Mouse (Mus musculus) liver, adult 2 months (tissue): ENCODE measurements around the gene Rpl23. TPM values are rescaled to one million over a fixed set of nuclear protein-coding genes. Genes with fewer than 3 reads are reported as not detected.

Source experiments
- DNase-seq: peaks from one replicate; pipeline ENCODE4 v3.0.0-alpha.2; 2011; ENCODE audit warnings: low read depth, low spot score; ENCODE audit errors: extremely low read depth
- H3K27ac ChIP-seq: fragments of 200-500 bp; replicated peaks from 2 replicates; pipeline ENCODE4 v1.5.1; 2012; ENCODE audit warnings: low read depth, mild to moderate bottlenecking, control low read depth, inconsistent platforms, low read length; ENCODE audit not compliant: insufficient read depth
- H3K27me3 ChIP-seq: fragments of 200-500 bp; 2 replicates; pipeline ENCODE4 v1.6.1; 2012; ENCODE audit warnings: mild to moderate bottlenecking, moderate library complexity, low read length, inconsistent platforms; ENCODE audit not compliant: control insufficient read depth, insufficient read depth
- H3K36me3 ChIP-seq: fragments of 200-500 bp; 2 replicates; pipeline ENCODE4 v1.6.1; 2012; ENCODE audit warnings: low read length, inconsistent platforms; ENCODE audit not compliant: control insufficient read depth, insufficient read depth
- H3K4me1 ChIP-seq: fragments of 200-500 bp; 2 replicates; pipeline ENCODE4 v1.6.1; 2011; ENCODE audit warnings: low read length; ENCODE audit not compliant: control insufficient read depth, insufficient read depth
- H3K4me3 ChIP-seq: fragments of 200-500 bp; 2 replicates; pipeline ENCODE4 v1.5.1; 2011; ENCODE audit warnings: low read depth, mild to moderate bottlenecking, control low read depth, low read length, moderate library complexity; ENCODE audit not compliant: insufficient read depth
- H3K79me2 ChIP-seq: fragments of 200-500 bp; 2 replicates; pipeline ENCODE4 v1.6.1; 2012; ENCODE audit warnings: inconsistent platforms, mild to moderate bottlenecking, low read length, moderate library complexity; ENCODE audit not compliant: control insufficient read depth, insufficient read depth
- H3K9ac ChIP-seq: fragments of 200-500 bp; 2 replicates; pipeline ENCODE4 v1.6.1; 2012; ENCODE audit warnings: low read depth, mild to moderate bottlenecking, control low read depth, inconsistent platforms, low read length
- CTCF ChIP-seq: fragments of 200-500 bp; IDR thresholded peaks from 2 replicates; pipeline ENCODE4 v1.5.1; 2011; ENCODE audit warnings: low read depth, low read length, control low read depth
- POLR2A ChIP-seq: fragments of 200-500 bp; IDR thresholded peaks from 2 replicates; pipeline ENCODE4 v1.6.1; 2011; ENCODE audit warnings: low read length, control low read depth; ENCODE audit not compliant: insufficient read depth; ENCODE audit errors: extremely low read depth
- WGBS: fragments of 180-500 bp; shearing (Covaris S2); methylation state at CpG from one replicate; pipeline ENCODE4 v1.1.7; 2018; 5-methylcytosine and 5-hydroxymethylcytosine counted together
- polyA plus RNA-seq: library from polyadenylated mRNA; depleted of rRNA; stranded (reverse); fragments of >200 nt; gene quantifications from 2 replicates; pipeline ENCODE4 v1.2.3, GENCODE M21; 2012
- total RNA-seq: library from RNA; depleted of rRNA; stranded (reverse); fragments of >200 nt; gene quantifications from 2 replicates; pipeline ENCODE4 v1.2.3, GENCODE M21; 2014

The Rpl23 gene
- total and polyA plus RNA-seq, 2 experiments = 68.5 to 283 TPM

DNA sequence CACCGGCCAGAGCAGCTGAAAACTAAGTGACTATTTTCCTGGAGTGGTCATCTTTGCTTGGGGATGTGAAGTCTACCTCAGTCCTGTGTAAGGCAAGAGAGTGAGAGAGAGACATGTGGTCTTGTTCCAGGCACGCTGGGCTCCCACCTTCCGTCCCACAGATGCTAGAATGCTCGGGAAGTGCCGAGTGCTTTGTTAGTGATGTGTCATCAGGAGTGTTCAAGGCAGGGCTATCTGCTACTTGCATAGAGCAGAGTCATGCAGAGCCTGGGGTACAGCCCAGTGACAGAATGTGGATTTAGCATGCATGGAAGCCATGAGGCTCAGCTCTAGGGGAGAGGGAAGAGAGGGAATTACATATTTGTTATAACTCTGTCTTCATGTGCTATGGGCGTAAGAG is 45.4 kb upstream of the Rpl23 start:
- peaks cover 12% of the 10 kb centered on the region; the same call in 1 of the 2 replicates for H3K79me2 ChIP-seq
- H3K4me1 ChIP-seq = peaks cover 19% of the 10 kb centered on the region
- H3K9ac ChIP-seq = no peak overlapping the region
- H3K4me3 ChIP-seq = no peak overlapping the region
- TF ChIP-seq CTCF (no peak), POLR2A (no peak)
- H3K27ac ChIP-seq = no peak overlapping the region
- 96% methylated on average over 6 of the region's 6 CpGs for WGBS
- DNase-seq = no peak
- H3K27me3 ChIP-seq = no peaks in the 10 kb centered on the region
- 0 out of 2 replicates have a peak, but pooled peaks cover 6% of the 10 kb centered on the region for H3K36me3 ChIP-seq

DNA sequence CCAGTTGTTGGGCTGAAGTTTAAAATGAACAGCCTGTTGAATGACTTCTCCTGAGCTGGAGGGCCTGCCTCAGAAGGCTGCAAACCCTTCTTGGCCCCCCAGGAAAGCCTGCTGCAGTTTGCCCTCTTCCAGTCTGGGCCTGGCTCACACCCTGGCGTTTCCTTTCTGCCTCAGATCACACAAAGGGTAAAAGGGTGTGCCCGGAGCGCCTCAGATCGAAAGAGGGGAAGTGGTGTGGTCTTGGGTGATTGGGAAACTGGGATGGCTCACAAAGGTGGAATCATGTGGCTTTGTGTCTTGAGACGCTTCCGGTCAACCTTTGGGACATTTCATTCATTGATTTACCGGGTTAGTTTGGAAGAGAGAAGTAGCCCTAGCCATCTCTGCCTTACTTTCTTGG is 44.2 kb upstream of the Rpl23 start:
- H3K4me1 ChIP-seq = peaks cover 21% of the 10 kb centered on the region
- DNase-seq = no peak
- 74% methylated on average over 7 of the region's 7 CpGs for WGBS
- H3K79me2 ChIP-seq = peaks cover 17% of the 10 kb centered on the region; the same call in 1 of the 2 replicates
- H3K4me3 ChIP-seq = no peak overlapping the region
- H3K36me3 ChIP-seq = 0 out of 2 replicates have a peak, but pooled peaks cover 6% of the 10 kb centered on the region
- no peaks in the 10 kb centered on the region for H3K27me3 ChIP-seq
- TF ChIP-seq CTCF (no peak), POLR2A (no peak)
- no peak overlapping the region for H3K27ac ChIP-seq
- no peak overlapping the region for H3K9ac ChIP-seq

DNA sequence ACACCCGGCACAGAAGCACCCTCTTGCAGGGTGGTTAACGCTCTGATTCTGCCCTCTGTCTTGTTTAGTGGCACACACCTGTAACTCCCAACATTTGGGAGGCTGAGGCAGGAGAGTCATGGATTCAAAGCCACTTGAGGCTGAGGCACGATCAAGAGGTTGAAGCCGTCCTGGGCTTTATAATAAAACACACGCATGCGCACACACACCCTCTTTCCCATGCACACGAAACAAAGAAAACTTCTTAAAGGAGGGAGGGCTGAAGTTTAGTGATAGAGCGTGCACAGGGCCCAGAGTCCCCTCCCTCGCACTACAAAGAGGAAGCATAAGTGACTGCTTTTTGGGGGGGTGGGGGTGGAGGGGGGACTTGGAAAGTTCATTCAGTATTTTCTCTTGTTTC is 43.7 kb upstream of the Rpl23 start:
- no peaks in the 10 kb centered on the region for H3K27me3 ChIP-seq
- TF ChIP-seq POLR2A (no peak), CTCF (no peak)
- H3K4me3 ChIP-seq = no peak overlapping the region
- no peak for DNase-seq
- H3K27ac ChIP-seq = no peak overlapping the region
- 88% methylated on average over 9 of the region's 9 CpGs for WGBS
- 0 out of 2 replicates have a peak, but pooled peaks cover 6% of the 10 kb centered on the region for H3K36me3 ChIP-seq
- H3K4me1 ChIP-seq = peaks cover 22% of the 10 kb centered on the region
- H3K9ac ChIP-seq = no peak overlapping the region
- H3K79me2 ChIP-seq = peaks cover 19% of the 10 kb centered on the region; the same call in 1 of the 2 replicates

DNA sequence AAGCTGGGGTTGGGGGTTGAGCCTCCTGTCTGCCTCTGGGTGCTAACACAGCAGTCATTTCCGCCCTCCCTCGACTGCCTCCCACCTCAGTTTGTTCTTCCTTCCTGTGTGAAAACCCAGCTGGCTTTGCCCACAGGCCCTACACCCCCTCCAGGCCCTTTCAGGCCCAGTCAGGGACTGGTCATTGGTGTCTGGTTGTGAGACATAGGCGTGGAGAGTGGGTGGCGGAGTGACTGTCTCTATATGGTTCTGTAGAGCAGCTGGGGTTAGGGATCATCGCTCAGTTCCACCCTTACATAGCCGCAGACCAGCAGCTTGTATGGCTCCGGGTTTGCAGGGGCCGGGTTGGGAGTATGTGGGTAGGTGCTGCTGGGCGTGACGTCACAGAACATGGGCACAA is 43.1 kb upstream of the Rpl23 start:
- Histone ChIP-seq H3K27me3 (no peaks in the 10 kb centered on the region), H3K27ac (no peak overlapping the region), H3K4me3 (no peak overlapping the region), H3K9ac (no peak overlapping the region), H3K79me2 (peaks cover 19% of the 10 kb centered on the region; the same call in 1 of the 2 replicates), H3K36me3 (0 out of 2 replicates have a peak, but pooled peaks cover 6% of the 10 kb centered on the region), H3K4me1 (peaks cover 22% of the 10 kb centered on the region)
- no peak for TF ChIP-seq CTCF
- no peak for TF ChIP-seq POLR2A
- 80% methylated on average over 10 of the region's 10 CpGs for WGBS
- DNase-seq = no peak

DNA sequence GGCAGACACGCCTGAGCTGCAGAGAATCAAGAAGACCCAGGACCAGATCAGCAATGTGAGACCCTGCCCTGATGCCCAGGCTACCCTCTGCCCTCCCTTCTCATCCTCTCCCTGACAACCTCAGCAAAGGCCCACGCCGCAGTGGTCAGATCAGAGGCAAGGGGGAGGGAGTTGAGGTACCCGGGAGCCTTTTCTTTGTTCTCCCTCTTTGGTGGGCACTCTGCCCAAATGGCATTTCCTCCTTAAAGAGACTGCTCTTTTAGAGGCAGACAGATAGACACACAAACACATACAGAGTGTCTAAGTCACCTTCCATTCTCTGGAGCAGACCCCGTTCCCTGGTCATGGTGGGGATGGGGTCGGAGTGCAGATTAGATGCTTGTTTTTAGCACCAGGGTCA is 42.7 kb upstream of the Rpl23 start:
- 74% methylated on average over 6 of the region's 6 CpGs for WGBS
- H3K4me1 ChIP-seq = peaks cover 23% of the 10 kb centered on the region
- DNase-seq = no peak

DNA sequence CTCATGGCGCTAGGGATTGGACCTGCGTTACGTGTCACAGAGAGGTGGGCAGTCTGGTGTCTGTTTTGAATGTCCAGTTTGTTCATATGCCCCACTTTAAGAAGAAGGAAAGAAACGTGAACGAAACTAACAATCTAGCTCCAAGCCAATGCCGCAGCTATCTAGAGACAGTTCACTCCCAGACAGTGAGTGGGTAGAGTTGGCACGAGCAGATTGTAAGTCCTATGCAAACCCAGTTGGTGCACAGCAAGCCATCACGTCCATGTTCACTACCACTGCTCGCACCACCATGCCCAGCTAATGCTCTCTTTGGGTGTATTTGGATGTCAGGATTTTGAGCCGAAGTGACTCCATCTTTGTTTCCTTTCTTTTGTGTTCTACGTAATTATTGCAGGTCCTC is 41.9 kb upstream of the Rpl23 start:
- 94% methylated on average over 11 of the region's 11 CpGs for WGBS
- H3K36me3 ChIP-seq = 0 out of 2 replicates have a peak, but pooled peaks cover 6% of the 10 kb centered on the region

More for the DNA sequence above, 42.7 kb upstream of the Rpl23 start:
- Histone ChIP-seq H3K9ac (no peak overlapping the region), H3K27ac (no peak overlapping the region), H3K4me3 (no peak overlapping the region), H3K36me3 (0 out of 2 replicates have a peak, but pooled peaks cover 6% of the 10 kb centered on the region), H3K79me2 (peaks cover 19% of the 10 kb centered on the region; the same call in 1 of the 2 replicates), H3K27me3 (no peaks in the 10 kb centered on the region)
- no peak for TF ChIP-seq POLR2A
- TF ChIP-seq CTCF = no peak

More for the DNA sequence above, 41.9 kb upstream of the Rpl23 start:
- no peak for DNase-seq
- Histone ChIP-seq H3K4me1 (peaks cover 29% of the 10 kb centered on the region), H3K79me2 (peaks cover 19% of the 10 kb centered on the region; the same call in 1 of the 2 replicates), H3K9ac (no peak overlapping the region), H3K27me3 (no peaks in the 10 kb centered on the region), H3K4me3 (no peak overlapping the region), H3K27ac (no peak overlapping the region)
- TF ChIP-seq CTCF (no peak), POLR2A (no peak)
